Mouse (Mus musculus) embryonic fibroblast, embryonic 13.5 days (primary cell): ENCODE data around the gene Atp8b3.
A peak's percentile ranks its signal among the peaks of the same experiment; 100 is the strongest.

Experiments used
- CTCF ChIP-seq: IDR thresholded peaks from 2 replicates; pipeline ENCODE4 v1.5.1; 2011; ENCODE audit warnings: mild to moderate bottlenecking, control low read depth, low read length, moderate library complexity, borderline replicate concordance; ENCODE audit not compliant: insufficient read depth
- POLR2A ChIP-seq: IDR thresholded peaks from 2 replicates; pipeline ENCODE4 v1.6.1; 2011; ENCODE audit warnings: low read depth, mild to moderate bottlenecking, control low read depth, low read length, moderate library complexity

- TF ChIP-seq CTCF (peak; percentile 96), POLR2A (no peak)
These were observed 29.3 kb downstream of the Atp8b3 start for GRCm38 (mm10) chr10:80509412-80510272.
